Mouse (Mus musculus) limb, embryonic 15.5 days (tissue): ENCODE results near the gene Spata13. TPM values are rescaled to one million over a fixed set of nuclear protein-coding genes. Genes with fewer than 3 reads are reported as not detected.
A peak's percentile ranks its signal among the peaks of the same experiment; 100 is the strongest.

Experiments used
- ATAC-seq: fragments of 200-750 bp; cut with Nextera tagmentation; 2 replicates; pipeline ENCODE4 v1.8.0; 2017; ENCODE audit warnings: low read depth, moderate TSS enrichment; ENCODE audit not compliant: insufficient number of reproducible peaks, low FRiP score, low TSS enrichment
- H3K27ac ChIP-seq: fragments of 300-500 bp; sonication (generic); 2 replicates; pipeline ENCODE4 v1.5.1; 2015; ENCODE audit warnings: moderate library complexity, mild to moderate bottlenecking, inconsistent platforms
- H3K27me3 ChIP-seq: fragments of 300-500 bp; sonication (generic); 2 replicates; pipeline ENCODE4 v1.6.1; 2015; ENCODE audit warnings: inconsistent platforms
- H3K36me3 ChIP-seq: fragments of 300-500 bp; sonication (generic); 2 replicates; pipeline ENCODE4 v1.6.1; 2015; ENCODE audit warnings: inconsistent platforms
- H3K4me1 ChIP-seq: fragments of 300-500 bp; sonication (generic); 2 replicates; pipeline ENCODE4 v1.6.1; 2015; ENCODE audit warnings: inconsistent platforms
- H3K4me2 ChIP-seq: fragments of 300-500 bp; sonication (generic); 2 replicates; pipeline ENCODE4 v1.6.1; 2015; ENCODE audit warnings: mild to moderate bottlenecking, inconsistent platforms
- H3K4me3 ChIP-seq: fragments of 300-500 bp; sonication (generic); 2 replicates; pipeline ENCODE4 v1.5.1; 2015; ENCODE audit warnings: mild to moderate bottlenecking, inconsistent platforms
- H3K9ac ChIP-seq: fragments of 300-500 bp; sonication (generic); 2 replicates; pipeline ENCODE4 v1.6.1; 2015; ENCODE audit warnings: inconsistent platforms
- H3K9me3 ChIP-seq: fragments of 300-500 bp; sonication (generic); 2 replicates; pipeline ENCODE4 v1.6.1; 2016; ENCODE audit warnings: inconsistent platforms
- WGBS: fragments of 180-500 bp; shearing (Covaris S2); methylation state at CpG from one replicate; pipeline ENCODE4 v1.1.7; 2015; 5-methylcytosine and 5-hydroxymethylcytosine counted together
- polyA plus RNA-seq: library from polyadenylated mRNA; unstranded; fragments of >200 nt; fragmentation: Nextera tagmentation; extraction: Ambion mirVana; gene quantifications from 2 replicates; pipeline ENCODE4 v1.2.1, GENCODE M21; 2015

The Spata13 gene
- polyA plus RNA-seq, 1 experiment from 2014 or later, result 10.0 TPM

GRCm38 (mm10) chr14:60621076-60621475, 12.7 kb upstream of the Spata13 start:
- Histone ChIP-seq H3K9ac (no peak overlapping the region), H3K27me3 (no peaks in the 10 kb centered on the region), H3K36me3 (no peaks in the 10 kb centered on the region), H3K4me1 (no peaks in the 10 kb centered on the region), H3K9me3 (no peaks in the 10 kb centered on the region), H3K27ac (no peak overlapping the region), H3K4me2 (no peak overlapping the region), H3K4me3 (no peak overlapping the region)
- WGBS, result 50% methylated on average over 9 of the region's 9 CpGs
- no peak for ATAC-seq

GRCm38 (mm10) chr14:60625486-60625885, 8.3 kb upstream of the Spata13 start:
- no peak overlapping the region for H3K4me2 ChIP-seq
- no peak overlapping the region for H3K9ac ChIP-seq
- H3K36me3 ChIP-seq, result no peaks in the 10 kb centered on the region
- no peak overlapping the region for H3K27ac ChIP-seq
- H3K4me1 ChIP-seq, result no peaks in the 10 kb centered on the region
- no peaks in the 10 kb centered on the region for H3K9me3 ChIP-seq
- 71% methylated on average over 6 of the region's 6 CpGs for WGBS
- no peak overlapping the region for H3K4me3 ChIP-seq
- ATAC-seq, result no peak
- no peaks in the 10 kb centered on the region for H3K27me3 ChIP-seq

- no peaks in the 10 kb centered on the region for H3K36me3 ChIP-seq
- no peak overlapping the region for H3K9ac ChIP-seq
- peaks cover 19% of the 10 kb centered on the region for H3K27me3 ChIP-seq
- no peak overlapping the region for H3K4me3 ChIP-seq
- no peaks in the 10 kb centered on the region for H3K9me3 ChIP-seq
- ATAC-seq, result no peak
- WGBS, result 76% methylated on average over 9 of the region's 9 CpGs
- no peak overlapping the region for H3K27ac ChIP-seq
- no peak overlapping the region for H3K4me2 ChIP-seq
- H3K4me1 ChIP-seq, result peaks cover 11% of the 10 kb centered on the region
These were observed 3.8 kb upstream of the Spata13 start for GRCm38 (mm10) chr14:60629887-60630460.

GRCm38 (mm10) chr14:60630981-60631380, 2.8 kb upstream of the Spata13 start:
- no peak overlapping the region for H3K9ac ChIP-seq
- H3K4me2 ChIP-seq, result no peak overlapping the region
- ATAC-seq, result no peak
- peaks cover 21% of the 10 kb centered on the region for H3K4me1 ChIP-seq
- no peak overlapping the region for H3K27ac ChIP-seq
- no peak overlapping the region for H3K4me3 ChIP-seq
- H3K36me3 ChIP-seq, result no peaks in the 10 kb centered on the region
- H3K27me3 ChIP-seq, result peaks cover 19% of the 10 kb centered on the region
- 80% methylated on average over 4 of the region's 4 CpGs for WGBS
- H3K9me3 ChIP-seq, result no peaks in the 10 kb centered on the region

GRCm38 (mm10) chr14:60634877-60635771, 1.3 kb downstream of the Spata13 start:
- peak overlapping the region; percentile 59; the same call in 1 of the 2 replicates for H3K27ac ChIP-seq

GRCm38 (mm10) chr14:60635911-60636607, 2.3 kb downstream of the Spata13 start:
- H3K36me3 ChIP-seq, result no peaks in the 10 kb centered on the region
- H3K9me3 ChIP-seq, result no peaks in the 10 kb centered on the region
- H3K4me2 ChIP-seq, result peak overlapping the region; percentile 100
- 15% methylated on average over 14 of the region's 14 CpGs for WGBS
- no peak for ATAC-seq
- H3K4me1 ChIP-seq, result peaks cover 34% of the 10 kb centered on the region
- H3K4me3 ChIP-seq, result peak overlapping the region; percentile 61
- no peak overlapping the region for H3K27ac ChIP-seq
- H3K9ac ChIP-seq, result no peak overlapping the region
- H3K27me3 ChIP-seq, result peaks cover 30% of the 10 kb centered on the region

More at GRCm38 (mm10) chr14:60634877-60635771, 1.3 kb downstream of the Spata13 start:
- Histone ChIP-seq H3K4me1 (peaks cover 34% of the 10 kb centered on the region), H3K4me2 (peak overlapping the region; percentile 100), H3K9me3 (no peaks in the 10 kb centered on the region), H3K36me3 (no peaks in the 10 kb centered on the region), H3K4me3 (peak overlapping the region; percentile 61), H3K9ac (peak overlapping the region; percentile 58), H3K27me3 (peaks cover 31% of the 10 kb centered on the region)
- whole genome bisulfite sequencing, result under 1% methylated on average over 45 of the region's 45 CpGs
- peak; percentile 36; the same call in 1 of the 2 replicates for ATAC-seq

- 45% methylated on average over 2 of the region's 2 CpGs for WGBS
- Histone ChIP-seq H3K27me3 (peaks cover 25% of the 10 kb centered on the region), H3K9me3 (no peaks in the 10 kb centered on the region), H3K27ac (no peak overlapping the region), H3K36me3 (no peaks in the 10 kb centered on the region), H3K4me2 (no peak overlapping the region), H3K9ac (no peak overlapping the region), H3K4me3 (no peak overlapping the region), H3K4me1 (peaks cover 34% of the 10 kb centered on the region)
- ATAC-seq, result no peak
These were observed 2.8 kb downstream of the Spata13 start for GRCm38 (mm10) chr14:60636608-60636980.

- no peak overlapping the region for H3K27ac ChIP-seq
- 38% methylated on average over 9 of the region's 9 CpGs for WGBS
- H3K9ac ChIP-seq, result no peak overlapping the region
- no peak overlapping the region for H3K4me3 ChIP-seq
- peaks cover 34% of the 10 kb centered on the region for H3K4me1 ChIP-seq
- H3K9me3 ChIP-seq, result no peaks in the 10 kb centered on the region
- no peak overlapping the region for H3K4me2 ChIP-seq
- ATAC-seq, result no peak
- no peaks in the 10 kb centered on the region for H3K36me3 ChIP-seq
- peaks cover 23% of the 10 kb centered on the region; the same call in 1 of the 2 replicates for H3K27me3 ChIP-seq
These were observed 3.2 kb downstream of the Spata13 start for GRCm38 (mm10) chr14:60636996-60637395.

- H3K9me3 ChIP-seq, result no peaks in the 10 kb centered on the region
- peaks cover 38% of the 10 kb centered on the region for H3K4me1 ChIP-seq
- WGBS, result 46% methylated on average over 8 of the region's 8 CpGs
- H3K36me3 ChIP-seq, result no peaks in the 10 kb centered on the region
- no peak overlapping the region for H3K4me2 ChIP-seq
- H3K27me3 ChIP-seq, result peaks cover 17% of the 10 kb centered on the region; the same call in 1 of the 2 replicates
- H3K4me3 ChIP-seq, result no peak overlapping the region
- no peak for ATAC-seq
- no peak overlapping the region for H3K9ac ChIP-seq
- H3K27ac ChIP-seq, result no peak overlapping the region
These were observed 4.4 kb downstream of the Spata13 start for GRCm38 (mm10) chr14:60638159-60638558.

- 81% methylated on average over 9 of the region's 9 CpGs for WGBS
- Histone ChIP-seq H3K27ac (no peak overlapping the region), H3K4me1 (peaks cover 34% of the 10 kb centered on the region), H3K36me3 (no peaks in the 10 kb centered on the region), H3K4me2 (no peak overlapping the region), H3K9ac (no peak overlapping the region), H3K9me3 (no peaks in the 10 kb centered on the region), H3K4me3 (no peak overlapping the region), H3K27me3 (0 out of 2 replicates have a peak, but pooled peaks cover 13% of the 10 kb centered on the region)
- ATAC-seq, result no peak
These were observed 5.4 kb downstream of the Spata13 start for GRCm38 (mm10) chr14:60639195-60639594.

- Histone ChIP-seq H3K27me3 (0 out of 2 replicates have a peak, but pooled peaks cover 13% of the 10 kb centered on the region), H3K36me3 (no peaks in the 10 kb centered on the region), H3K4me1 (peaks cover 17% of the 10 kb centered on the region), H3K9me3 (no peaks in the 10 kb centered on the region), H3K4me3 (no peak overlapping the region), H3K4me2 (no peak overlapping the region), H3K9ac (no peak overlapping the region), H3K27ac (no peak overlapping the region)
- no peak for ATAC-seq
- WGBS, result 81% methylated on average over 6 of the region's 6 CpGs
These were observed 7.3 kb downstream of the Spata13 start for GRCm38 (mm10) chr14:60641120-60641519.
